Mouse (Mus musculus): ENCODE data around the gene A930018P22Rik.

GRCm38 (mm10) chr2:104172695-104173348 lies 50.3 kb downstream of the A930018P22Rik start:
- TF ChIP-seq TAL1 (conservative IDR thresholded peaks at IDR 0.05; ENCODE audit: low read depth, low read length) (no peak), CTCF (IDR thresholded peaks at IDR 0.05; ENCODE audit: low read depth, low read length) (no peak)

Data from G1E (cell line).